Mouse (Mus musculus): ENCODE data around the gene 5830473C10Rik. TPM values are rescaled to one million over a fixed set of nuclear protein-coding genes. Genes with fewer than 3 reads are reported as not detected.

Gene 5830473C10Rik
- total and polyA plus RNA-seq, 3 experiments: 0.17 TPM; not detected in 2

Other genes with a start within 250 kb of the 5830473C10Rik start
- 100 to 1,000 TPM in 1 of 2 experiments, 10 to 100 TPM in 1; 68.6 to 108 TPM for gene Ankrd17, start 194.5 kb upstream of the 5830473C10Rik start, total RNA-seq (2021)
- 12.0 and 14.5 TPM in 2 replicates for gene Ankrd17, start 194.5 kb upstream of the 5830473C10Rik start, polyA plus RNA-seq (2012; rRNA removed)
- gene Gm9958, start 193.9 kb upstream of the 5830473C10Rik start, total RNA-seq (2021): 1 to 10 TPM; 2.3 to 3.0 TPM
- 0.66 and 1.1 TPM in 2 replicates for gene Gm9958, start 193.9 kb upstream of the 5830473C10Rik start, polyA plus RNA-seq (2012; rRNA removed)
- gene Alb, start 100.2 kb upstream of the 5830473C10Rik start, total RNA-seq (2021): 100 to 1,000 TPM in 1 of 2 experiments, 1 to 10 TPM in 1; 3.0 to 232 TPM
- gene Alb, start 100.2 kb upstream of the 5830473C10Rik start, polyA plus RNA-seq (2012; rRNA removed): 0.35 and 6.5 TPM in 2 replicates
- not detected for gene Afp, start 70.4 kb upstream of the 5830473C10Rik start, total RNA-seq (2021)
- gene Afp, start 70.4 kb upstream of the 5830473C10Rik start, polyA plus RNA-seq (2012; rRNA removed): not detected in 2 replicates
- 1 to 10 TPM in 1 of 2 experiments, not detected in 1; 1.1 TPM for gene Afm, start 42.2 kb upstream of the 5830473C10Rik start, total RNA-seq (2021)
- gene Afm, start 42.2 kb upstream of the 5830473C10Rik start, polyA plus RNA-seq (2012; rRNA removed): not detected in 2 replicates
- gene Rassf6, start 79.5 kb downstream of the 5830473C10Rik start, total RNA-seq (2021): 1 to 10 TPM; 2.8 to 3.4 TPM
- gene Rassf6, start 79.5 kb downstream of the 5830473C10Rik start, polyA plus RNA-seq (2012; rRNA removed): 0.33 TPM in 1 of 2 replicates, not detected in the other
- gene Cxcl5, start 198.3 kb downstream of the 5830473C10Rik start, total RNA-seq (2021): not detected
- gene Cxcl5, start 198.3 kb downstream of the 5830473C10Rik start, polyA plus RNA-seq (2012; rRNA removed): 0.07 TPM in 1 of 2 replicates, not detected in the other
- 1 to 10 TPM; 2.2 to 3.2 TPM for gene Ppbp, start 207.4 kb downstream of the 5830473C10Rik start, total RNA-seq (2021)
- 0.39 and 0.94 TPM in 2 replicates for gene Ppbp, start 207.4 kb downstream of the 5830473C10Rik start, polyA plus RNA-seq (2012; rRNA removed)
- gene Pf4, start 211.3 kb downstream of the 5830473C10Rik start, total RNA-seq (2021): 10 to 100 TPM in 1 of 2 experiments, 1 to 10 TPM in 1; 9.5 to 17.8 TPM
- 9.5 and 17.9 TPM in 2 replicates for gene Pf4, start 211.3 kb downstream of the 5830473C10Rik start, polyA plus RNA-seq (2012; rRNA removed)
- not detected for gene Cxcl3, start 225.0 kb downstream of the 5830473C10Rik start, total RNA-seq (2021)
- 0.10 TPM in 1 of 2 replicates, not detected in the other for gene Cxcl3, start 225.0 kb downstream of the 5830473C10Rik start, polyA plus RNA-seq (2012; rRNA removed)
- not detected for gene Cxcl15, start 233.4 kb downstream of the 5830473C10Rik start, total RNA-seq (2021)
- gene Cxcl15, start 233.4 kb downstream of the 5830473C10Rik start, polyA plus RNA-seq (2012; rRNA removed): not detected in 2 replicates

Measured in adrenal gland, adult 2 months (tissue).